Mouse (Mus musculus) embryonic facial prominence, embryonic 15.5 days (tissue): ENCODE measurements at regions not wholly inside any gene's neighbourhood (a gene's known extent, or its start where the extent isn't known, plus 50 kb on each side); places are given as distances from the start of the nearest gene placed in this dataset.

ENCODE experiments used
- ATAC-seq: fragments of 200-750 bp; cut with Nextera tagmentation; 2 replicates; pipeline ENCODE4 v1.8.0; 2017; ENCODE audit warnings: low read depth, moderate TSS enrichment; ENCODE audit not compliant: insufficient number of reproducible peaks, low FRiP score, low TSS enrichment
- H3K27ac ChIP-seq: fragments of 300-500 bp; sonication (generic); replicated peaks from 2 replicates; pipeline ENCODE4 v1.5.1; 2015; ENCODE audit warnings: mild to moderate bottlenecking, inconsistent platforms
- H3K27me3 ChIP-seq: fragments of 300-500 bp; sonication (generic); 2 replicates; pipeline ENCODE4 v1.6.1; 2015; ENCODE audit warnings: inconsistent platforms
- H3K36me3 ChIP-seq: fragments of 300-500 bp; sonication (generic); 2 replicates; pipeline ENCODE4 v1.6.1; 2015; ENCODE audit warnings: mild to moderate bottlenecking, inconsistent platforms
- H3K4me1 ChIP-seq: fragments of 300-500 bp; sonication (generic); 2 replicates; pipeline ENCODE4 v1.6.1; 2015; ENCODE audit warnings: inconsistent platforms
- H3K4me2 ChIP-seq: fragments of 300-500 bp; sonication (generic); replicated peaks from 2 replicates; pipeline ENCODE4 v1.6.1; 2015; ENCODE audit warnings: mild to moderate bottlenecking, inconsistent platforms
- H3K4me3 ChIP-seq: fragments of 300-500 bp; sonication (generic); replicated peaks from 2 replicates; pipeline ENCODE4 v1.5.1; 2015; ENCODE audit warnings: mild to moderate bottlenecking, inconsistent platforms
- H3K9ac ChIP-seq: fragments of 300-500 bp; sonication (generic); 2 replicates; pipeline ENCODE4 v1.6.1; 2015; ENCODE audit warnings: inconsistent platforms
- H3K9me3 ChIP-seq: fragments of 300-500 bp; sonication (generic); replicated peaks from 2 replicates; pipeline ENCODE4 v1.6.1; 2016; ENCODE audit warnings: inconsistent platforms
- WGBS: fragments of 180-500 bp; shearing (Covaris S2); methylation state at CpG from one replicate; pipeline ENCODE4 v1.1.7; 2015; 5-methylcytosine and 5-hydroxymethylcytosine counted together

- ATAC-seq = no peak
- H3K27ac ChIP-seq = no peak overlapping the region
- no peak overlapping the region for H3K4me2 ChIP-seq
- no peaks in the 10 kb centered on the region for H3K36me3 ChIP-seq
- H3K4me1 ChIP-seq = peaks cover 27% of the 10 kb centered on the region
- no peaks in the 10 kb centered on the region for H3K27me3 ChIP-seq
- H3K9ac ChIP-seq = no peak overlapping the region
- no peak overlapping the region for H3K4me3 ChIP-seq
- no peaks in the 10 kb centered on the region for H3K9me3 ChIP-seq
- 56% methylated on average over 7 of the region's 7 CpGs for WGBS
Observed at GRCm38 (mm10) chr13:102629176-102629575, 64.2 kb upstream of the Cd180 start.

- ATAC-seq = no peak
- WGBS = 84% methylated on average over 10 of the region's 10 CpGs
Observed at GRCm38 (mm10) chr13:102634236-102634957, 59.0 kb upstream of the Cd180 start.

GRCm38 (mm10) chr13:102636032-102636431 lies 57.3 kb upstream of the Cd180 start:
- 80% methylated on average over 8 of the region's 8 CpGs for WGBS
- H3K9ac ChIP-seq = no peak overlapping the region
- no peak overlapping the region for H3K4me3 ChIP-seq
- H3K4me2 ChIP-seq = no peak overlapping the region
- no peaks in the 10 kb centered on the region for H3K27me3 ChIP-seq
- no peaks in the 10 kb centered on the region for H3K4me1 ChIP-seq
- no peaks in the 10 kb centered on the region for H3K9me3 ChIP-seq
- no peaks in the 10 kb centered on the region for H3K36me3 ChIP-seq
- no peak overlapping the region for H3K27ac ChIP-seq
- ATAC-seq = no peak

More at GRCm38 (mm10) chr13:102634236-102634957, 59.0 kb upstream of the Cd180 start:
- Histone ChIP-seq H3K9ac (no peak overlapping the region), H3K4me2 (no peak overlapping the region), H3K9me3 (no peaks in the 10 kb centered on the region), H3K4me3 (no peak overlapping the region), H3K4me1 (no peaks in the 10 kb centered on the region), H3K27ac (no peak overlapping the region), H3K36me3 (no peaks in the 10 kb centered on the region), H3K27me3 (no peaks in the 10 kb centered on the region)

GRCm38 (mm10) chr13:102637059-102637458 lies 56.3 kb upstream of the Cd180 start:
- Histone ChIP-seq H3K36me3 (no peaks in the 10 kb centered on the region), H3K4me1 (no peaks in the 10 kb centered on the region), H3K4me3 (no peak overlapping the region), H3K4me2 (no peak overlapping the region), H3K9me3 (no peaks in the 10 kb centered on the region), H3K27ac (no peak overlapping the region), H3K27me3 (no peaks in the 10 kb centered on the region), H3K9ac (no peak overlapping the region)
- no peak for ATAC-seq
- 33% methylated on average over 5 of the region's 5 CpGs for WGBS

GRCm38 (mm10) chr13:102639651-102640050 lies 53.7 kb upstream of the Cd180 start:
- Histone ChIP-seq H3K27me3 (no peaks in the 10 kb centered on the region), H3K27ac (no peak overlapping the region), H3K9ac (no peak overlapping the region), H3K4me2 (no peak overlapping the region), H3K36me3 (no peaks in the 10 kb centered on the region), H3K4me3 (no peak overlapping the region), H3K4me1 (peaks cover 8% of the 10 kb centered on the region), H3K9me3 (no peaks in the 10 kb centered on the region)
- 86% methylated on average over 9 of the region's 9 CpGs for WGBS
- ATAC-seq = no peak

- no peaks in the 10 kb centered on the region for H3K9me3 ChIP-seq
- no peaks in the 10 kb centered on the region for H3K36me3 ChIP-seq
- no peak overlapping the region for H3K4me3 ChIP-seq
- ATAC-seq = no peak
- H3K9ac ChIP-seq = no peak overlapping the region
- H3K4me2 ChIP-seq = no peak overlapping the region
- WGBS = 38% methylated on average over 3 of the region's 3 CpGs
- H3K4me1 ChIP-seq = peaks cover 12% of the 10 kb centered on the region
- H3K27ac ChIP-seq = no peak overlapping the region
- H3K27me3 ChIP-seq = no peaks in the 10 kb centered on the region
Observed at GRCm38 (mm10) chr13:102640171-102640570, 53.2 kb upstream of the Cd180 start.
